Mouse (Mus musculus) forebrain, embryonic 16.5 days (tissue): Measurements from ENCODE around the gene Axl. TPM values are rescaled to one million over a fixed set of nuclear protein-coding genes. Genes with fewer than 3 reads are reported as not detected.

Source experiments
- ATAC-seq: fragments of 200-750 bp; cut with Nextera tagmentation; 2 replicates; pipeline ENCODE4 v1.8.0; 2017; ENCODE audit warnings: mild to moderate bottlenecking, moderate library complexity
- H3K27ac ChIP-seq: fragments of 300-500 bp; sonication (generic); 2 replicates; pipeline ENCODE4 v1.5.1; 2014; ENCODE audit warnings: low read length, control low read depth
- H3K27me3 ChIP-seq: fragments of 300-500 bp; sonication (generic); replicated peaks from 2 replicates; pipeline ENCODE4 v1.6.1; 2014; ENCODE audit warnings: low read length; ENCODE audit not compliant: control insufficient read depth, insufficient read depth
- H3K36me3 ChIP-seq: fragments of 300-500 bp; sonication (generic); 2 replicates; pipeline ENCODE4 v1.6.1; 2014; ENCODE audit not compliant: control insufficient read depth, insufficient read depth
- H3K4me1 ChIP-seq: fragments of 300-500 bp; sonication (generic); replicated peaks from 2 replicates; pipeline ENCODE4 v1.6.1; 2014; ENCODE audit warnings: low read length; ENCODE audit not compliant: control insufficient read depth, insufficient read depth
- H3K4me2 ChIP-seq: fragments of 300-500 bp; sonication (generic); 2 replicates; pipeline ENCODE4 v1.6.1; 2014; ENCODE audit warnings: mild to moderate bottlenecking, low read length, control low read depth
- H3K4me3 ChIP-seq: fragments of 300-500 bp; sonication (generic); replicated peaks from 2 replicates; pipeline ENCODE4 v1.5.1; 2014; ENCODE audit warnings: mild to moderate bottlenecking, low read length, control low read depth
- H3K9ac ChIP-seq: fragments of 300-500 bp; sonication (generic); replicated peaks from 2 replicates; pipeline ENCODE4 v1.6.1; 2014; ENCODE audit warnings: low read depth, low read length, control low read depth
- H3K9me3 ChIP-seq: fragments of 300-500 bp; sonication (generic); 2 replicates; pipeline ENCODE4 v1.6.1; 2016; ENCODE audit warnings: low read length; ENCODE audit not compliant: control insufficient read depth
- WGBS: fragments of 180-500 bp; shearing (Covaris S2); extraction: QIAGEN DNeasy Blood & Tissue Kit; methylation state at CpG from one replicate; pipeline ENCODE4 v1.1.7; 2014; 5-methylcytosine and 5-hydroxymethylcytosine counted together
- polyA plus RNA-seq: library from polyadenylated mRNA; unstranded; fragments of >200 nt; fragmentation: Nextera tagmentation; extraction: Ambion mirVana; gene quantifications from 2 replicates; pipeline ENCODE4 v1.2.1, GENCODE M21; 2015

Axl gene
- polyA plus RNA-seq, 1 experiment from 2014 or later, result 15.9 TPM

DNA sequence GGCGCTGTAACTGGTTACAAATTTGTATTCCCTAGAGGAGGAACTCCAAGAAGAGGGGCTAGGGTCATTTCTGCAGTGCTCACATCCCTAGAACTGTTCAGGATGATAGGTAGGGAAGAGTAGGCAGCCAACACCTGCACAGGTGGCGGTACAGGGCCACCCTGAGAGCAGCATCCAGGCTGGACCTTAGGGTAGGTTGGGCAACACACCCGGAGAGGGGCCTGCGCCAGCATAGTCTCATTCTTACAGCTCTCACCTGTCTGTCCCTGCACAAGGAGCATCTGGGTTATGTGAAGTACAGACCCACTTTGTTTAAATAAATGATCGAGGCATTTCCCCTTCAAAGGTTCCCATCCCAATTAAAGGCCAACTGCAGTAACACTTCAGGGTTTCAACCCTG lies 67.7 kb downstream of the Axl start:
- Histone ChIP-seq H3K9ac (no peak overlapping the region), H3K27me3 (no peaks in the 10 kb centered on the region), H3K4me1 (peaks cover 19% of the 10 kb centered on the region), H3K4me2 (no peak overlapping the region), H3K9me3 (no peaks in the 10 kb centered on the region), H3K27ac (no peak overlapping the region), H3K36me3 (peaks cover 40% of the 10 kb centered on the region), H3K4me3 (no peak overlapping the region)
- no peak for ATAC-seq
- 93% methylated on average over 5 of the region's 5 CpGs for WGBS

DNA sequence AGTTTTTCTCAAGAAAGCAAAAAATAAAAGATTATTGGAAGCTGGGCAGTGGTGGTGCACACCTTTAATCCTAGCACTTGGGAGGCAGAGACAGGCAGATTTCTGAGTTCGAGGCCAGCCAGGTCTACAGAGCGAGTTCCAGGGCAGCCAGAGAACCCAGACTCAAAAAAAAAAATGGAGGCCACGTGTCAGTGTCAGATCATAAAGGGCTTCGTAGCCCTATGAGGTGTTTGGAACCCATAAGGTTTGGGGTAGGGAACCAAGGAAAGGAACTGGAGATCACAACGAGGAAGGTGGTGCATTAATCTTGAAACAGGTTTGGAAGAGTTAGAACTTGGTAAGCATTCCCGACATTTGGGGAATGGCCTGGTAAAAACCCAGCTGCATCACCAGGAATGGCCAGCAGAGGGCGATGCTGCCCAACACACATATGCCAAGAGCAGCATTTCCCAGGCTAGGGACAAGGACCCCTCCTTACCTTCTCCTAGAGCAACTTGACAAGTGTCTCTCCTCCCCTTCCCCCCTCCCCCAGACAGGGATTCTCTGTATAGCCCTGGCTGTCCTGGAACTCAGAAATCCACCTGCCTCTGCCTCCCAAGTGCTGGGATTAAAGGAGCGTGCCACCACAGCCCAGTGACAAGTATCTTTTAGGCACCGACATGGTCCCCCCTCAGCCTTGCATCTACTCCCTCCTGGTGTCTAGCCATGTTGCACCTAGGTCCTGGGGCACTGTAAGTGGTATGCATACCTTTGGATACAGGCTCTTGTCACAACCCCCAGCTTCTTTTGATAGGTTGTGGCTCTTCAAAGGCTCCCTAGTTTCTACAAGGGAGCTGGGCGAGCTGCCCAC lies 68.5 kb downstream of the Axl start:
- WGBS, result 64% methylated on average over 10 of the region's 10 CpGs
- Histone ChIP-seq H3K9ac (no peak overlapping the region), H3K36me3 (peaks cover 37% of the 10 kb centered on the region), H3K4me2 (no peak overlapping the region), H3K4me3 (no peak overlapping the region), H3K4me1 (peaks cover 19% of the 10 kb centered on the region), H3K27me3 (no peaks in the 10 kb centered on the region), H3K27ac (no peak overlapping the region), H3K9me3 (no peaks in the 10 kb centered on the region)
- ATAC-seq, result peak; percentile 54

DNA sequence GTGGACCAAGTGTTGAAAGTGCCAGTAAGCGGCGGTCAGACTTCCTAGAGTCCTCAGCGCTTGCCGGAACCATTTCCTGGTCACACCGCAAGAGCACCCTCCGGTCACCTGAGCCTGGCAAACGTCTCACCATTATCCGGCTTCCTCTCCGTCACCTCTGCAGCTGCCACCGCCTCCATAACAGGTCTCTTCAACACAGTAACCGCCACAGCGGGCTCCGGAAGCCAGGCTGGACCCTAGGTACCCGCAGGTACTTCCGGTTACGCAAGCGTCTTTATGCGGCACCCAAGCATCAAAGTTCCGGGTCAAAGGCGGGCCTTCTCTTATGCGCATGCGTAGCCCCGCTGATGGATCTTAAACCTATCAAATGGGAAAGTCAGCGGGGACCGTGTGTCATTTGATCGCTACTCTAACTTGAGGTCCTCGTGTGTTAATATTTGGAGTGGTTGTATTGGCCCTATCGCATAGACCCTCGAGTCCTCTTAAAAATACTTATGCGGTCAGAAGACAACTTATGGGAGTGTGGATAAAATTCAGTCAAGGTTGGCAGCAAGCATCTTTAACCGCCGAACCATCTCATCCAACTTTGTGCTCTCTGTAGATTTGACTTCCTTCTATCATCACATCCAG lies 69.6 kb downstream of the Axl start, which contains the start of gene Ccdc97:
Gene Ccdc97 (minus strand): TSS at position 301 of the 630 bp plus-strand sequence.
- Histone ChIP-seq H3K27me3 (no peaks in the 10 kb centered on the region), H3K9ac (peak within 1 kb of the TSS; percentile 64), H3K36me3 (peaks cover 37% of the 10 kb centered on the region), H3K4me1 (peaks cover 19% of the 10 kb centered on the region), H3K27ac (peak within 1 kb of the TSS; percentile 68), H3K4me2 (peak within 1 kb of the TSS; percentile 89), H3K9me3 (no peaks in the 10 kb centered on the region), H3K4me3 (peak within 1 kb of the TSS; percentile 70)
- 4% methylated on average over 32 of the region's 32 CpGs for WGBS
- ATAC-seq, result peak; percentile 86

DNA sequence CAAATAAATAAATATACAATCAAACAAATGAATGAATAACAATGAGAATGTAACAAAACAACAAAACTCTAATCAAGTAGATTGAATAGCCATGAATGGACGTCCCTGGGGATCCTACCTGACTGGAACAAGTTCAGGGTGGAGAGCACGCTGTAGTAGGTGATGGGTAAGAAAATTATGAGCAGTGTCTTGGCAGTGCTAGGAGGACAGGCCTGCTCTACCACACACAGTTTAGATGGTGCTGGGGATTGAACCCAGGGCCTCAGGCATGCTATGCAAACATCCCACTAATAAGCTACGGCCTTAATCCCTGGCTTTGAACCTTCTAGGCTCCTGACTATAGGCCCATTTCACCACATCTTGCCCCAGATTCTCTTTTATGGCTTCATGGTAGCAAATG lies 71.0 kb downstream of the Axl start:
- peaks cover 35% of the 10 kb centered on the region for H3K36me3 ChIP-seq
- no peak overlapping the region for H3K9ac ChIP-seq
- H3K27ac ChIP-seq, result no peak overlapping the region
- 83% methylated on average over 3 of the region's 3 CpGs for WGBS
- H3K4me1 ChIP-seq, result peaks cover 19% of the 10 kb centered on the region
- no peak for ATAC-seq
- no peaks in the 10 kb centered on the region for H3K9me3 ChIP-seq
- no peaks in the 10 kb centered on the region for H3K27me3 ChIP-seq
- H3K4me3 ChIP-seq, result no peak overlapping the region
- no peak overlapping the region for H3K4me2 ChIP-seq

DNA sequence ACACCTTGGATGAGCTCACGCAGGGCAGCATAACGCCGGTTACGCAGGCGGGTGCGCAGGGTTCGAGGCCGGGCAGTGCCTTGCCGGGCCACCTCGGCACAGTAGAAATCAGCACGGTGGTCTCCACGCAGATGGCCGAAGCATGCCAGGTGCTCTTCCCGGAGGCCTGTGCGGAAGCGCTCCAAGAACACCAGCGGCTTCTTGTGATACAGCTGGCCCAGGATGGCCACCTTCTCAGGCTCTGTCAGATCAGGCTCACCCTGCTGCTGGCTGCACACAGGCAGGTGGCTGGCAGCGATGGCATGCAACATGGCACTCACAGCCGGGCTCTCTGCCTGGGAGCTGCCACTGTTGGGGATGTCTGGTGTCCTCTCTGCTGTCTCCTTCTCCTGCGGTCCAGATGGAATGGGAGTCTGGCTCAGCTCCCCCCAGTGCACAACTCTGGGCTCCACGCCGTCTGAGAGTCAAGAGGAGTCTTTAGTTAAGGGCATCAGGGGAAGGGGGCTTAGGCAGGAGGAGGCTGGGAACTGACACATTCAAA lies 72.7 kb downstream of the Axl start:
- H3K27ac ChIP-seq, result no peak overlapping the region
- peaks cover 31% of the 10 kb centered on the region for H3K36me3 ChIP-seq
- H3K9ac ChIP-seq, result no peak overlapping the region
- no peaks in the 10 kb centered on the region for H3K27me3 ChIP-seq
- no peaks in the 10 kb centered on the region for H3K9me3 ChIP-seq
- H3K4me2 ChIP-seq, result no peak overlapping the region
- H3K4me1 ChIP-seq, result peaks cover 19% of the 10 kb centered on the region
- no peak for ATAC-seq
- WGBS, result 97% methylated on average over 22 of the region's 22 CpGs
- H3K4me3 ChIP-seq, result no peak overlapping the region

DNA sequence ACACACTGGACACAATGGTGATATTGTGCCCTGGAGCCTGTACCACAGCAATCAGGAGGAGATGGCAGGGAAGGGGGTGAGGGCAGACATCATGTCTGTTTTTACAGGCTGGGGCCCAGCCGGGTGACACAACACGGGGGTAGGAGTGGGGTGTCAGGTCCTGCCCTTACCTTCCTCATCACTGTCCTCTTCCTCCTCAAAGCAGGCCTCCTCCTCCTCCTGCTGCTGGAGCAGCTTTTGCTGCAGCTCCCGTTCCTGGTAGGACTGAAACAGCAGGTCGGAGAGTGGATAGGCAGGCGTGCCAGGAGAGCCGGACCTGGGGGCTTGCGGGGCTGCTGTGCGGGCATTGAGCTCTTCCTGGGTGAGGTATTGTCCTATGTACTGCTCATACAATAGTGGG lies 73.9 kb downstream of the Axl start:
- Histone ChIP-seq H3K27me3 (no peaks in the 10 kb centered on the region), H3K36me3 (peaks cover 30% of the 10 kb centered on the region), H3K27ac (no peak overlapping the region), H3K4me2 (no peak overlapping the region), H3K9me3 (no peaks in the 10 kb centered on the region), H3K4me3 (no peak overlapping the region), H3K9ac (no peak overlapping the region), H3K4me1 (peaks cover 26% of the 10 kb centered on the region)
- ATAC-seq, result no peak
- WGBS, result 93% methylated on average over 8 of the region's 8 CpGs

DNA sequence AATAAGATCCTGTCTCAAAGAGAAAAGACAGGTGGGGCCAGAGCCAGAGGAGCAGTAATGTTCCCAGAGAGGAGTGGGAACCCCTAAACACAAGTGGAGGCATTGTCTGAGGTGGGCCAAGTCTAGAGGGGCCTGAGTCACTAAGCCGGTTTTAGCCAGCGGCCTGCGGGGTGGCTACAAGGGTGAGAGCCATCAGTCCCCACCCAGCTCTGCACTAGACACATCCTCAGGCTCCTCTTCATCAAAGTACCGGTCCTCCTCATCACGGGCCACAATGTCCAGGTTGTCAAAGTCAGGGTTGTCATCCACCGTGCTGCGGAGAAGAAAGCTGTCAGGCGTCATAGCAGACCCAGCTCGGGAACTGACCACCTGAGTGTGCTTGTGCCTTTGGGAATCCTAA lies 75.7 kb downstream of the Axl start:
- no peak for ATAC-seq
- no peak overlapping the region for H3K4me3 ChIP-seq
- H3K4me1 ChIP-seq, result peaks cover 15% of the 10 kb centered on the region
- H3K27ac ChIP-seq, result no peak overlapping the region
- H3K9ac ChIP-seq, result no peak overlapping the region
- H3K9me3 ChIP-seq, result no peaks in the 10 kb centered on the region
- no peak overlapping the region for H3K4me2 ChIP-seq
- peaks cover 30% of the 10 kb centered on the region for H3K36me3 ChIP-seq
- H3K27me3 ChIP-seq, result no peaks in the 10 kb centered on the region
- 91% methylated on average over 9 of the region's 9 CpGs for WGBS

DNA sequence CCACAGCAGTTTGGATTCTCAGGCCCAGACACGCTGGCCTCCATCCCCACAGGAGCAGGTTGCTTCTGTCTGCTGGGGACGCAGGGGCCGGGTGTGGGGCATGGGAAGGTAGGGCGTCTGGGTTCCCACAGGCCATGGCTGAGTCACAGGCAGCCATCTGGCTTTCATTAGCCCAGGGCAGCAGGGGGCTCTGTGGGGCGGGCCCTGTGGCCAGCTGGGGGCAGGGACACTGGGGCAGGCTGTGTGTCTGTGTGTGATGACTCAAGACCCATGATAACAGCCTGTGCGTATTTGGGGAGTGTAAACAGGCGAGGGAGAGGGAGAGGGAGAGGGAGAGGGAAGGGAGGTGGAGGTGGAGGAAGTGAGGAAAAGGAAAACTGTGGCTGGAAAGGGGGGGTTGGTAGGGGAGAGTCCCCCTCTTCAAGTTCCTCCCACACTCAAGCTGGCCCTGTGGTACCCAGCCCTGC lies 76.7 kb downstream of the Axl start:
- no peak overlapping the region for H3K4me2 ChIP-seq
- 50% methylated on average over 7 of the region's 7 CpGs for WGBS
- ATAC-seq, result no peak

DNA sequence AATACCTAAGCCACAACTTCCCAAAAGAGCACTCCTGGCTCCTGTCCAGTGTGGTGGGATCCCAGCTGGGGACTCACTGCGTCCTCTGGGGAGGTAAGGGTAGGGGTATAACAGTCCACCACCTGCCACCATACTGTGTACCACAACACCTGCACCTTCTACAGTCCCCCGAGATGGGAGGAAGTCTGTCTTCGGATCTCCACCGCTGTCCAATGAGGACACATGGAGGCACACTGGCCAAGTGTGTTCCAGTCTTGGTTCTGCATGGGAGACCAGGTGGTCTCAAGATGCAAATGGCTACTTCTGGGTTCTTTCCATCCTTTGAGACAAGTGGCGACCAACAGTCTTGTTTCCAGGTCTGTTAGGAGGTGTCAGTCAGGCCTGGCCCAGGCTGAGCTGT lies 77.3 kb downstream of the Axl start:
- Histone ChIP-seq H3K4me3 (no peak overlapping the region), H3K36me3 (peaks cover 30% of the 10 kb centered on the region), H3K9ac (no peak overlapping the region), H3K27me3 (no peaks in the 10 kb centered on the region), H3K9me3 (no peaks in the 10 kb centered on the region), H3K4me1 (peaks cover 9% of the 10 kb centered on the region), H3K27ac (no peak overlapping the region), H3K4me2 (no peak overlapping the region)
- ATAC-seq, result no peak
- WGBS, result 74% methylated on average over 5 of the region's 5 CpGs

More for the DNA sequence above, 76.7 kb downstream of the Axl start:
- peaks cover 30% of the 10 kb centered on the region for H3K36me3 ChIP-seq
- H3K9me3 ChIP-seq, result no peaks in the 10 kb centered on the region
- no peaks in the 10 kb centered on the region for H3K27me3 ChIP-seq
- no peak overlapping the region for H3K9ac ChIP-seq
- H3K27ac ChIP-seq, result no peak overlapping the region
- peaks cover 9% of the 10 kb centered on the region for H3K4me1 ChIP-seq
- H3K4me3 ChIP-seq, result no peak overlapping the region
